Mouse (Mus musculus) brain, embryonic 14.5 days (tissue): Measurements from ENCODE around the gene Dppa5a. TPM values are rescaled to one million over a fixed set of nuclear protein-coding genes. Genes with fewer than 3 reads are reported as not detected.
"Not testable (repeated sequence)": the region's sequence is repeated elsewhere in the genome, so short reads cannot be mapped to it uniquely, and the experiment has no call there.

Experiments
- DNase-seq: peaks from one replicate; pipeline ENCODE4 v3.0.0-alpha.2; 2011; ENCODE audit warnings: low read depth
- CTCF ChIP-seq: fragments of 200-500 bp; IDR thresholded peaks from 2 replicates; pipeline ENCODE4 v1.5.1; 2012; ENCODE audit warnings: inconsistent platforms, mild to moderate bottlenecking, moderate library complexity, borderline replicate concordance; ENCODE audit not compliant: insufficient read depth, insufficient read length; ENCODE audit errors: extremely low read depth
- POLR2A ChIP-seq: fragments of 200-500 bp; IDR thresholded peaks from 2 replicates; pipeline ENCODE4 v1.6.1; 2012; ENCODE audit warnings: mild to moderate bottlenecking, inconsistent platforms, borderline replicate concordance; ENCODE audit not compliant: poor library complexity, insufficient read depth, insufficient read length, severe bottlenecking; ENCODE audit errors: extremely low read depth
- polyA plus RNA-seq: library from polyadenylated mRNA; depleted of rRNA; stranded (reverse); fragments of >200 nt; gene quantifications from 2 replicates; pipeline ENCODE4 v1.2.3, GENCODE M21; 2012; rRNA removed

The Dppa5a gene
- polyA plus RNA-seq, 1 experiment = 4.1 TPM

- peak; percentile 57 for DNase-seq
- TF ChIP-seq CTCF = peak; percentile 68
These were observed 27.7 kb downstream of the Dppa5a start for GRCm38 (mm10) chr9:78340324-78340723.

DNA sequence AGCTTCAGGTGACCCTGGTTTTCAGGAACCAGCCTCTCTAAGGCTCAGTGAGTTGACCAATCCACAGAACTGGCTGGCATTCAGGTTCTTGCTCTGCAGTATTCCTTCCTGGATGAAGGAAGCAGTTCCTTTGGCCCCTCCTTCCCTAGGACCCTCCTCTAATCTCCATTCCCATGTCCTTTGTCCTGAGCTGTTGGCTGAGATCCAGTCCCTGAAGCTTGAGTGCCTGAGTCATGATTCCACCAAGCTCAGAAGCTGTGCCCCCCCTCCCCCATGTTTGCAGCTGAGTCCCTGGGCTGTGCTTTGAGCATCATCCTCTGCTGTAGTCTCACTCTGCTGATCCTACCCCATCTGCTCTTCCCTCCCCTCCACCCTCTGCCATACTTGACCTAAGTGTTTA is 30.9 kb downstream of the Dppa5a start:
- peak; percentile 53 for DNase-seq

DNA sequence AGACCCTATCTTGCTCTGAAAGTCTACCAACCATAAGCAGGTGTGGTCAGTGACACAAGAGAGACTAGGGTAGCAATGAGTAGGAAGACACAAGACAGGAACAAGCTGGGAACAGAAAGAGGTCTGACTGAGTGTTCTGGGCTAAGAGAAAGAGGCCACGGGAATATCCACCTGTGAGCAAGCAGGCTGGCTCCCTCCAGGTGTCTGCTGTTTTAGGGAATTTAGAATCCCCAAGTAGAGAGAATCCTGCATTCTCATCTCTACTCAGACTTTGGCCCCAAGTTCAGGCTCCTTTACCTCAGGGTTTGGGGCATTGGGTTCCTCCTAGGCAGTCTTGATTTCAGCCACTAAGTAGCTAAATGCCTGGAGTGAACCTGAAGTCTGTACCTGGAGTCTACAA is 40.7 kb downstream of the Dppa5a start, which contains the start of gene Omt2b:
Omt2b (plus strand) TSS at position 301 of the 400 bp plus-strand sequence.
- not testable (repeated sequence) for DNase-seq

DNA sequence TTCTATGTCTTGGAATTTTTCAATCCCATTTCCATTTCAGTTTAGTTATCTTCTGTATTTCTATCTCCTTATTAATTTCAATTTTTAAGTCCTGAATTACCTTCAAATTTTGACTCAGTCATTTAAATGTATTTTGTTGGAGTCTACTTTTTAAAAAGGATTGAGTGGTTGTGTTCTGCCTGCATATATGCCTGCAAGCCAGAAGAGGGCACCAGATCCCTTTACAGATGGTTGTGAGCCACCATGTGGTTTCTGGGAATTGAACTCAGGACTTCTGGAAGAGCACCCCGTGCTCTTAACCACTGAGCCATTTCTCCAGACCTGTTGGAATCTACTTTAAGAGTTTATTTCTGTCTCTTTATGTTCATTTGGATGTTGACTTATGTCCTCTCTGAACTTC is 48.5 kb downstream of the Dppa5a start:
- peak; percentile 5 for DNase-seq
- TF ChIP-seq POLR2A = no peak
- TF ChIP-seq CTCF = peak; percentile 20; the same call in 1 of the 2 replicates

Other genes starting within 250 kb of the Dppa5a start
- gene Gsta4, start 185.4 kb downstream of the Dppa5a start, polyA plus RNA-seq = 10.6 and 14.7 TPM in 2 replicates
- gene Gsta1, start 137.5 kb downstream of the Dppa5a start, polyA plus RNA-seq = 0.19 TPM in 1 of 2 replicates, not detected in the other
- not detected in 2 replicates for gene Gm3776, start 111.0 kb downstream of the Dppa5a start, polyA plus RNA-seq
- gene Gm10639, start 78.3 kb downstream of the Dppa5a start, polyA plus RNA-seq = not detected in 2 replicates
- not detected in 2 replicates for gene Omt2a, start 53.4 kb downstream of the Dppa5a start, polyA plus RNA-seq
- not detected in 2 replicates for gene Omt2b, start 40.6 kb downstream of the Dppa5a start, polyA plus RNA-seq
- 0.20 TPM in 1 of 2 replicates, not detected in the other for gene Gsta2, start 12.4 kb downstream of the Dppa5a start, polyA plus RNA-seq
- 3.9 TPM in 2 replicates for gene Ooep, start 10.5 kb upstream of the Dppa5a start, polyA plus RNA-seq
- 0.27 and 0.42 TPM in 2 replicates for gene Ddx43, start 27.6 kb upstream of the Dppa5a start, polyA plus RNA-seq
- 0.67 and 0.97 TPM in 2 replicates for gene Cgas, start 75.1 kb upstream of the Dppa5a start, polyA plus RNA-seq
- 23.8 and 25.0 TPM in 2 replicates for gene Mto1, start 80.0 kb upstream of the Dppa5a start, polyA plus RNA-seq
- gene Gm17324, start 80.6 kb upstream of the Dppa5a start, polyA plus RNA-seq = 0.40 and 0.55 TPM in 2 replicates
- gene Eef1a1, start 121.0 kb upstream of the Dppa5a start, polyA plus RNA-seq = 6,510 and 8,462 TPM in 2 replicates
- 9.3 and 11.5 TPM in 2 replicates for gene Slc17a5, start 219.9 kb upstream of the Dppa5a start, polyA plus RNA-seq
- 1.3 and 2.0 TPM in 2 replicates for gene Cd109, start 247.4 kb upstream of the Dppa5a start, polyA plus RNA-seq